Mouse (Mus musculus) subcutaneous adipose tissue, adult 2 months (tissue): ENCODE results near the gene Ipo11. TPM values are rescaled to one million over a fixed set of nuclear protein-coding genes. Genes with fewer than 3 reads are reported as not detected.

Experiments
- polyA plus RNA-seq: library from polyadenylated mRNA; depleted of rRNA; stranded (reverse); fragments of >200 nt; gene quantifications from 2 replicates; pipeline ENCODE4 v1.2.3, GENCODE M21; 2012; ENCODE audit warnings: low replicate concordance; rRNA removed

Ipo11 gene
- polyA plus RNA-seq, result 17.4 and 19.9 TPM in 2 replicates

DNA sequence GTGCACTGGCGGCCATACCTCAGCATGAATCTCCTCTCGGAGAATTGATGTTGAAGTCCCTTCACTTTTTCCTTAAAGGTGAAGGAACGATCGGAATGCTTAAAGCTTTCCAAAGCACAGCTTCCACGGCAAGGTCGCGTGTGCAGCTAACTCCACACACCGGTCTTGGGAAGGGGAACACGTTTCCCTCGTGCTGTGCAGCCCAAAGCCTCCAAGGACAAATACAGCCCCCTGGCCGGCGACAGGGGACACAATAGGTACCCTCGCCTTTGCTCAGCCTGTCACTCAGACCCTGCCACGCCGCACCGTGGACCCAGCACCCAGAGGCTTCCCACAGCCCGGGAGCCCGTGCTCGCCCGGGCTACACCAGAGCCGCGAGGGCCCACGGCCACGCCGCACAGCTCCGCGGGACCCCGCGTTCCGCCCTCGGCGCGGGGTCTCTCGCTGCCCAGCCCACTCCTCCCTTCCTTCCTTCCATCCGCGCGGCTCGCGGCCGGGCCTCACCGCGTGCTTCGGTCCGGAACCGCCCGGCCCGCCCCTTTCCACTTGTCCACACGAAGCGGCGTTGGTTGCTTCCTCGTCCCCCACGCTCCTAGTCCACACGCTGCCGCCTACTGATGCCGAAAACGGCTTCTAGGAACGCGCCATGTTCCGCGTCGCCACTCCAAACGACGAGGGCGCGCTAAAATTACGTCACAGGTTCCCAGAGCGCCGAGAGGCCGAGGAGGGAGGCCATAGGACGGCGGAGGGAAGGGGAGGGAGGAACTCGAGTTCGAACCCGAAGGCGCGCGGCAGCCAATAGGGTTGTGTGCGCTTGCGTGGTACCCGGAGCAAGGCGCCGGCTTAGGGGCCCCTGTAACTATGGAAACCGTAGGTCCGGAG lies at the start of gene Ipo11:
Ipo11 (minus strand) TSS at position 703 of the 882 bp plus-strand sequence.

GRCm38 (mm10) chr13:106946594-106947540 lies 10.1 kb upstream of the Ipo11 start, which contains the start of gene Dimt1:
Gene Dimt1, plus strand, starts transcription at chr13:106947127.

Other genes with a start within 250 kb of the Ipo11 start
- gene Dimt1, start 10.2 kb upstream of the Ipo11 start, polyA plus RNA-seq, result 6.2 and 13.8 TPM in 2 replicates
- gene Kif2a, start 85.2 kb upstream of the Ipo11 start, polyA plus RNA-seq, result 3.4 and 7.7 TPM in 2 replicates